Mouse (Mus musculus): ENCODE results near the gene Wipf2. TPM values are rescaled to one million over a fixed set of nuclear protein-coding genes. Genes with fewer than 3 reads are reported as not detected.
A peak's percentile ranks its signal among the peaks of the same experiment; 100 is the strongest.

Wipf2 gene
- polyA plus RNA-seq, 1 experiment from 2014 or later: 5.0 TPM

- Histone ChIP-seq H3K4me3 (peak overlapping the region; percentile 71), H3K27me3 (peaks cover 24% of the 10 kb centered on the region), H3K9ac (no peak overlapping the region), H3K27ac (no peak overlapping the region), H3K36me3 (peaks cover 16% of the 10 kb centered on the region), H3K4me1 (peaks cover 30% of the 10 kb centered on the region), H3K9me3 (replicated peaks) (no peaks in the 10 kb centered on the region), H3K4me2 (replicated peaks) (peak overlapping the region; percentile 99)
- 52% methylated on average over 11 of the region's 11 CpGs for WGBS
- ATAC-seq (ENCODE audit: low FRiP score): no peak
These were observed 25.5 kb upstream of the Wipf2 start for GRCm38 (mm10) chr11:98837917-98838316.

- Histone ChIP-seq H3K9ac (no peak overlapping the region), H3K27me3 (peaks cover 24% of the 10 kb centered on the region), H3K36me3 (peaks cover 10% of the 10 kb centered on the region), H3K4me2 (replicated peaks) (no peak overlapping the region; the same call in 1 of the 2 replicates), H3K4me1 (peaks cover 30% of the 10 kb centered on the region), H3K4me3 (no peak overlapping the region), H3K9me3 (replicated peaks) (no peaks in the 10 kb centered on the region), H3K27ac (no peak overlapping the region)
- 67% methylated on average over 9 of the region's 9 CpGs for WGBS
- ATAC-seq (ENCODE audit: low FRiP score): no peak
These were observed 24.9 kb upstream of the Wipf2 start for GRCm38 (mm10) chr11:98838512-98838911.

GRCm38 (mm10) chr11:98839402-98839801 is 24.0 kb upstream of the Wipf2 start:
- 0 out of 2 replicates have a peak, but pooled peaks cover 3% of the 10 kb centered on the region for H3K36me3 ChIP-seq
- no peak overlapping the region for H3K4me2 ChIP-seq (replicated peaks)
- no peak overlapping the region for H3K27ac ChIP-seq
- H3K4me3 ChIP-seq: no peak overlapping the region
- WGBS: 56% methylated on average over 6 of the region's 6 CpGs
- peaks cover 24% of the 10 kb centered on the region for H3K27me3 ChIP-seq
- peaks cover 30% of the 10 kb centered on the region for H3K4me1 ChIP-seq
- H3K9me3 ChIP-seq (replicated peaks): no peaks in the 10 kb centered on the region
- no peak for ATAC-seq (ENCODE audit: low FRiP score)
- H3K9ac ChIP-seq: no peak overlapping the region

GRCm38 (mm10) chr11:98839897-98840296 is 23.5 kb upstream of the Wipf2 start:
- peaks cover 24% of the 10 kb centered on the region for H3K27me3 ChIP-seq
- no peak overlapping the region for H3K27ac ChIP-seq
- no peak overlapping the region for H3K4me2 ChIP-seq (replicated peaks)
- no peaks in the 10 kb centered on the region for H3K9me3 ChIP-seq (replicated peaks)
- 64% methylated on average over 10 of the region's 10 CpGs for WGBS
- ATAC-seq (ENCODE audit: low FRiP score): no peak
- H3K9ac ChIP-seq: no peak overlapping the region
- H3K4me3 ChIP-seq: no peak overlapping the region
- H3K4me1 ChIP-seq: peaks cover 25% of the 10 kb centered on the region
- no peaks in the 10 kb centered on the region for H3K36me3 ChIP-seq

GRCm38 (mm10) chr11:98846016-98846415 is 17.4 kb upstream of the Wipf2 start:
- peaks cover 21% of the 10 kb centered on the region for H3K4me1 ChIP-seq
- no peak overlapping the region for H3K27ac ChIP-seq
- no peaks in the 10 kb centered on the region for H3K9me3 ChIP-seq (replicated peaks)
- peaks cover 3% of the 10 kb centered on the region; the same call in 1 of the 2 replicates for H3K27me3 ChIP-seq
- H3K9ac ChIP-seq: no peak overlapping the region
- no peak for ATAC-seq (ENCODE audit: low FRiP score)
- no peaks in the 10 kb centered on the region for H3K36me3 ChIP-seq
- 54% methylated on average over 13 of the region's 13 CpGs for WGBS
- H3K4me2 ChIP-seq (replicated peaks): no peak overlapping the region
- no peak overlapping the region for H3K4me3 ChIP-seq

- 67% methylated on average over 19 of the region's 19 CpGs for WGBS
- H3K27ac ChIP-seq: no peak overlapping the region
These were observed 16.4 kb upstream of the Wipf2 start for GRCm38 (mm10) chr11:98846865-98847604.

GRCm38 (mm10) chr11:98849196-98849894 is 14.1 kb upstream of the Wipf2 start:
- H3K9me3 ChIP-seq (replicated peaks): no peaks in the 10 kb centered on the region
- H3K4me2 ChIP-seq (replicated peaks): no peak overlapping the region
- peaks cover 5% of the 10 kb centered on the region; the same call in 1 of the 2 replicates for H3K27me3 ChIP-seq
- no peaks in the 10 kb centered on the region for H3K36me3 ChIP-seq
- 10% methylated on average over 15 of the region's 19 CpGs for WGBS
- H3K27ac ChIP-seq: no peak overlapping the region
- H3K9ac ChIP-seq: peak overlapping the region; percentile 1; the same call in 1 of the 2 replicates
- H3K4me1 ChIP-seq: peaks cover 28% of the 10 kb centered on the region
- H3K4me3 ChIP-seq: no peak overlapping the region
- ATAC-seq (ENCODE audit: low FRiP score): peak; percentile 61; the same call in 1 of the 2 replicates

More at GRCm38 (mm10) chr11:98846865-98847604, 16.4 kb upstream of the Wipf2 start:
- Histone ChIP-seq H3K9me3 (replicated peaks) (no peaks in the 10 kb centered on the region), H3K4me3 (no peak overlapping the region), H3K4me2 (replicated peaks) (no peak overlapping the region), H3K4me1 (peaks cover 22% of the 10 kb centered on the region), H3K27me3 (peaks cover 5% of the 10 kb centered on the region; the same call in 1 of the 2 replicates), H3K36me3 (no peaks in the 10 kb centered on the region), H3K9ac (no peak overlapping the region)
- no peak for ATAC-seq (ENCODE audit: low FRiP score)

GRCm38 (mm10) chr11:98850100-98851093 is 13.0 kb upstream of the Wipf2 start:
- ATAC-seq (ENCODE audit: low FRiP score): peak; percentile 65; the same call in 1 of the 2 replicates
- Histone ChIP-seq H3K27me3 (peaks cover 5% of the 10 kb centered on the region; the same call in 1 of the 2 replicates), H3K9me3 (replicated peaks) (no peaks in the 10 kb centered on the region), H3K36me3 (no peaks in the 10 kb centered on the region), H3K27ac (peak overlapping the region; percentile 44; the same call in 1 of the 2 replicates), H3K4me2 (replicated peaks) (peak overlapping the region; percentile 39), H3K4me1 (peaks cover 28% of the 10 kb centered on the region), H3K9ac (0 out of 2 replicates have a peak overlapping the region, but pooled peaks have one; percentile 9), H3K4me3 (0 out of 2 replicates have a peak overlapping the region, but pooled peaks have one; percentile 9)
- 61% methylated on average over 26 of the region's 26 CpGs for WGBS

GRCm38 (mm10) chr11:98854116-98854515 is 9.3 kb upstream of the Wipf2 start:
- H3K27ac ChIP-seq: no peak overlapping the region
- H3K36me3 ChIP-seq: no peaks in the 10 kb centered on the region
- no peak overlapping the region for H3K4me3 ChIP-seq
- no peak overlapping the region for H3K9ac ChIP-seq
- H3K4me1 ChIP-seq: peaks cover 25% of the 10 kb centered on the region
- no peaks in the 10 kb centered on the region for H3K9me3 ChIP-seq (replicated peaks)
- H3K4me2 ChIP-seq (replicated peaks): no peak overlapping the region
- no peak for ATAC-seq (ENCODE audit: low FRiP score)
- WGBS: 88% methylated on average over 8 of the region's 8 CpGs
- H3K27me3 ChIP-seq: peaks cover 5% of the 10 kb centered on the region; the same call in 1 of the 2 replicates

- Histone ChIP-seq H3K9ac (no peak overlapping the region), H3K36me3 (no peaks in the 10 kb centered on the region), H3K4me2 (replicated peaks) (no peak overlapping the region), H3K27me3 (peaks cover 5% of the 10 kb centered on the region; the same call in 1 of the 2 replicates), H3K27ac (no peak overlapping the region), H3K9me3 (replicated peaks) (no peaks in the 10 kb centered on the region), H3K4me3 (no peak overlapping the region), H3K4me1 (peaks cover 20% of the 10 kb centered on the region)
- WGBS: 93% methylated on average over 2 of the region's 2 CpGs
- no peak for ATAC-seq (ENCODE audit: low FRiP score)
These were observed 8.8 kb upstream of the Wipf2 start for GRCm38 (mm10) chr11:98854659-98855058.

Data from hindbrain, embryonic 12.5 days (tissue).